Mouse (Mus musculus) forebrain, embryonic 11.5 days (tissue): ENCODE data around the gene Sgip1. TPM values are rescaled to one million over a fixed set of nuclear protein-coding genes. Genes with fewer than 3 reads are reported as not detected.

Experiments used
- ATAC-seq: fragments of 200-750 bp; cut with Nextera tagmentation; replicated peaks from 2 replicates; pipeline ENCODE4 v1.8.0; 2017; ENCODE audit warnings: moderate TSS enrichment; ENCODE audit not compliant: low FRiP score
- DNase-seq: peaks from one replicate; pipeline ENCODE4 v3.0.0-alpha.2; 2017; ENCODE audit warnings: low spot score
- H3K27ac ChIP-seq: fragments of 300-500 bp; sonication (generic); 2 replicates; pipeline ENCODE4 v1.5.1; 2014; ENCODE audit warnings: low read depth, low read length
- H3K27me3 ChIP-seq: fragments of 300-500 bp; sonication (generic); 2 replicates; pipeline ENCODE4 v1.6.1; 2014; ENCODE audit warnings: mild to moderate bottlenecking, low read length, mixed read lengths; ENCODE audit not compliant: control insufficient read depth, insufficient read depth
- H3K36me3 ChIP-seq: fragments of 300-500 bp; sonication (generic); 2 replicates; pipeline ENCODE4 v1.6.1; 2014; ENCODE audit warnings: mild to moderate bottlenecking, low read length, moderate library complexity, mixed read lengths; ENCODE audit not compliant: control insufficient read depth, insufficient read depth
- H3K4me1 ChIP-seq: fragments of 300-500 bp; sonication (generic); replicated peaks from 2 replicates; pipeline ENCODE4 v1.6.1; 2014; ENCODE audit warnings: low read length, mixed read lengths; ENCODE audit not compliant: control insufficient read depth, insufficient read depth
- H3K4me2 ChIP-seq: fragments of 300-500 bp; sonication (generic); 2 replicates; pipeline ENCODE4 v1.6.1; 2014; ENCODE audit warnings: low read depth, mild to moderate bottlenecking, low read length, moderate library complexity, mixed read lengths; ENCODE audit not compliant: severe bottlenecking
- H3K4me3 ChIP-seq: fragments of 300-500 bp; sonication (generic); 2 replicates; pipeline ENCODE4 v1.5.1; 2014; ENCODE audit warnings: low read depth, low read length
- H3K9ac ChIP-seq: fragments of 300-500 bp; sonication (generic); 2 replicates; pipeline ENCODE4 v1.6.1; 2014; ENCODE audit warnings: low read length
- H3K9me3 ChIP-seq: fragments of 300-500 bp; sonication (generic); 2 replicates; pipeline ENCODE4 v1.6.1; 2016; ENCODE audit warnings: low read length, mixed read lengths; ENCODE audit not compliant: control insufficient read depth
- WGBS: fragments of 180-500 bp; shearing (Covaris S2); extraction: QIAGEN DNeasy Blood & Tissue Kit; methylation state at CpG from one replicate; pipeline ENCODE4 v1.1.7; 2014; 5-methylcytosine and 5-hydroxymethylcytosine counted together
- polyA plus RNA-seq: library from polyadenylated mRNA; unstranded; fragments of >200 nt; fragmentation: Nextera tagmentation; extraction: Ambion mirVana; gene quantifications from 2 replicates; pipeline ENCODE4 v1.2.1, GENCODE M21; 2014

Sgip1 gene
- polyA plus RNA-seq, 1 experiment from 2014 or later, result 12.8 TPM

DNA sequence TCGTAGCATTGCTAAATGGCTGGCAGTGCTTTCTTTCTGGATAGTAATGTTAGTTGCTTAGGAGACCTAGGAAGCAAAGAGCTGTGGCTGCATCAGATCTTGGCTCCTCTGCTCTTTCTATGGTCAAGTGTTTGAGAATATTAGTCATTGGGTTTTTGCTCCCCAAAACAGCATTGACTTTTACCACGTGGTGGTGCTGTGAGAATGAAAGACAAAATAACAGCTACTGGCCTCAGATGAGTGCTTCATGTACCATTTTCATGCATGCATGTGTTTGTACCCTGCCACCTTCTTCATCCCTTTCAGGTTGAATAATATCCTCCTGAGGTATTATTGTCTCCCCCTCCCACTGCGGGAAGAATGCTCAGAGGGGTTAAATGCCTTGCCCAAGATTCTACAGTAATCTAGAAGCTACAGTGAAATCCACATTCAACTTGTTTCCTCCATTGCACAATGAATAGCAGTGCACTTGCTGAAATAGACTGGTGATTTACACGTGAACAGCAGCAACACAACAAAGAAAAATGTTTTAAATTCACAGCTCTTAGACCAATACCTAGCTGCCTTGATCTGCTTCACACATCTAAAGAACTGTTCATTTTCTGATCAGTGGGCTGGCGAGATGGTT lies 172.7 kb downstream of the Sgip1 start:
- Histone ChIP-seq H3K4me3 (no peak overlapping the region), H3K36me3 (no peaks in the 10 kb centered on the region), H3K4me2 (no peak overlapping the region), H3K27me3 (no peaks in the 10 kb centered on the region), H3K27ac (no peak overlapping the region), H3K4me1 (no peaks in the 10 kb centered on the region), H3K9ac (no peak overlapping the region), H3K9me3 (no peaks in the 10 kb centered on the region)
- 73% methylated on average over 5 of the region's 5 CpGs for WGBS
- DNase-seq, result no peak
- ATAC-seq, result no peak

DNA sequence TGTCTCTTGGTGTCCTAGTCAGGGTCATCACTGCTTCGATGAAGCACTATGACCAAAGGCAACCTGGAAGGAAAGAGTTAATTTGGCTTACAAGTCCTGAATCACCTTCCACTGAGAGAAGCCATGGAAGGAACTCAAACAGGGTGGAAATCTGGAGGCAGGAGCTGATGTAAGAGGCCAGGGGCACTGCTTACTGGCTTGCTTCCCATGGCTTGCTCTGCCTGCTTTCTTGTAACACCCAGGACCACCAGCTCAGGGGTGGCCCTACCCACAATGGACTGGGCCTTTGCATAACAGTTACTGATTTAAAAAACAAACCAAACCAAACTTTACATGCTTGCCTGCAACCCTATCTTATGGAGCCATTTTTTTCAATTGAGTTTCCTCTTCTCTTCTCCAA lies 177.1 kb downstream of the Sgip1 start:
- H3K36me3 ChIP-seq, result no peaks in the 10 kb centered on the region
- no peaks in the 10 kb centered on the region for H3K27me3 ChIP-seq
- ATAC-seq (no peak), DNase-seq (no peak)
- H3K4me2 ChIP-seq, result no peak overlapping the region
- no peak overlapping the region for H3K4me3 ChIP-seq
- WGBS, result 92% methylated on average over 1 of the region's 1 CpGs
- no peaks in the 10 kb centered on the region for H3K4me1 ChIP-seq
- H3K9ac ChIP-seq, result no peak overlapping the region
- H3K27ac ChIP-seq, result no peak overlapping the region
- no peaks in the 10 kb centered on the region for H3K9me3 ChIP-seq

DNA sequence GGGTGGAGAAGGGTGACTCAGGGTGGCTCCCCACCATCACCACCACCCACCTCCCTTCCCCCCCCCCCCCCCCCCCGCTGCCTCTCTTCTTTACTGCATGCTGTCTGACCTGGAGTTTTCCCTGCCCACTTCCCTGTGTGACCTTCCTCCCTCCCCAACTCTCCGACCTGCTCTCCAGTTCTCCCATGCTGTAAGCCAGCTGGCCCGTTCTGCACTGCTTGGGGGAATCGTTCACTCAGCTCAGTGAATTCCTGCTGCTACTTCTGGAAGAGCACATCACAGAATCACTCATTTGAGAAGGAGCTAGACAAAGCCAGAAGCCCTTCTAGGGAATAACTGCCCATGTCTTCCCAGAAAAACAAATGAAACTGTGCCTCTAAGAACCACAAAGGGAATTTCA lies 188.4 kb downstream of the Sgip1 start:
- no peaks in the 10 kb centered on the region for H3K4me1 ChIP-seq
- 62% methylated on average over 3 of the region's 4 CpGs for WGBS
- no peaks in the 10 kb centered on the region for H3K27me3 ChIP-seq
- H3K36me3 ChIP-seq, result no peaks in the 10 kb centered on the region
- no peak overlapping the region for H3K27ac ChIP-seq
- no peaks in the 10 kb centered on the region for H3K9me3 ChIP-seq
- no peak overlapping the region for H3K4me3 ChIP-seq
- H3K4me2 ChIP-seq, result no peak overlapping the region
- ATAC-seq (no peak), DNase-seq (no peak)
- no peak overlapping the region for H3K9ac ChIP-seq

DNA sequence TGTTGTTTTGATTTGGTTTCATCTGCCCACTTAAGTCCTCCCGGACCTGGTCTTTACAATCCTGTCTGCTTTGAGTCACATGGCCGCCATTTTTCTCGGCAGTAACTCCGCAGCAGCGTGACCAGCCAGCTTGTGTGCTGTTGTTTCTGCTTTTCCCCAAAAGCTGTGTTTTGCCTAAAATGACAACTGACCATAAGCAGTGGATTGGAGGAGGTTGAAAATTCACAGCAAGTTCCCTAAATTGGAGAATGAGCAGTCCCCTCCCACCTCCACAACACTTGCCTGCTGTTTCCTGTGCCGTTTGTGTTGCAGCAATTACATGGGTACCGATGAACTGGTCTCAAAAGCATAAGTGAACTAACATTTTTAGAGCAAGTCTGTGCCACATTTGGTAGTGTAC lies 189.6 kb downstream of the Sgip1 start:
- Histone ChIP-seq H3K9ac (no peak overlapping the region), H3K9me3 (no peaks in the 10 kb centered on the region), H3K27ac (no peak overlapping the region), H3K4me2 (no peak overlapping the region), H3K4me3 (no peak overlapping the region), H3K36me3 (no peaks in the 10 kb centered on the region), H3K27me3 (no peaks in the 10 kb centered on the region), H3K4me1 (no peaks in the 10 kb centered on the region)
- DNase-seq (no peak), ATAC-seq (no peak)
- 92% methylated on average over 7 of the region's 7 CpGs for WGBS

- DNase-seq (no peak), ATAC-seq (no peak)
- Histone ChIP-seq H3K9me3 (no peaks in the 10 kb centered on the region), H3K27ac (no peak overlapping the region), H3K4me3 (no peak overlapping the region), H3K36me3 (no peaks in the 10 kb centered on the region), H3K9ac (no peak overlapping the region), H3K27me3 (no peaks in the 10 kb centered on the region), H3K4me2 (no peak overlapping the region), H3K4me1 (no peaks in the 10 kb centered on the region)
- WGBS, result 82% methylated on average over 3 of the region's 3 CpGs
These were observed 199.2 kb downstream of the Sgip1 start for GRCm38 (mm10) chr4:102940266-102940665.

DNA sequence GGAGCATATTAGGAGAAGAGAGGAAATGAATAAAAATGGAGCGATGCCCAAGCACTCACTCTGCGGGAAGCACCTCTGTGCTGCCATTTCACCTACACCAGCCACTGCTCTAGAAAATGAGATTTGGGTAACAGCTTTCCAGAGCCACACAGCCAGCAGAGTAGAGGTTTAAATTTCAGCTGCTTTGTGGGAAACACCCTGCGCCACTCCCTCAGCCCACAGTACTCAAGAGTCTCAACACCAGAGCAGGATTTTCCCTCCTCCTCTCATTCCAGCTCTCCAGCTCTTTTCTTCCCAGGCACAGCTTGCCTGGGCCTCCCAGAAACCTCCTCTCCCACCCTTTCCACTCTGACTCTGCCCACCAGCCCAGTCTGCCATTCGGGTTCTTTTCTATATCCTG lies 199.6 kb downstream of the Sgip1 start:
- Histone ChIP-seq H3K9me3 (no peaks in the 10 kb centered on the region), H3K4me1 (no peaks in the 10 kb centered on the region), H3K4me3 (no peak overlapping the region), H3K27me3 (no peaks in the 10 kb centered on the region), H3K27ac (no peak overlapping the region), H3K9ac (no peak overlapping the region), H3K4me2 (no peak overlapping the region), H3K36me3 (no peaks in the 10 kb centered on the region)
- no peak for ATAC-seq
- 89% methylated on average over 4 of the region's 4 CpGs for WGBS
- DNase-seq, result no peak

DNA sequence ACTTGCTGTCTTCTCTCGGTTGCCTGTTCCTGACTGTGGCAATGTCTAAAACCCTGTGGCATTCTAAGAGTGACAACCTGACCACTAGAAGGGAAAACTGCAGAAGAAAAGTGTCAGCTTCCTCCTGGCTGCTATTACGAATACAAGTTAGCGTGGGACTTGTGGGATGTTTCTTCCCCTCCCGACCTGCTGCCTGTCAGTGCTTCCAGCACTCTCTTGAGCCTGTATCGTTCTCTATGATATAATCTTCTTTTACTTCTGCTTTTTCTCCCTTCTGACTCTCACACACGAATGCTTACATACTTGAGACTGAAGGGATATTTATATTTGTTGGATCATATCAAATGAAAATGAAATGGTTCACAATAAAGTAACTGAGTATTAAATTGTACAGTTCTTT lies 203.2 kb downstream of the Sgip1 start:
- ATAC-seq (no peak), DNase-seq (no peak)
- no peaks in the 10 kb centered on the region for H3K4me1 ChIP-seq
- H3K27ac ChIP-seq, result no peak overlapping the region
- H3K9me3 ChIP-seq, result no peaks in the 10 kb centered on the region
- WGBS, result 82% methylated on average over 6 of the region's 6 CpGs
- no peak overlapping the region for H3K4me3 ChIP-seq
- H3K4me2 ChIP-seq, result no peak overlapping the region
- no peak overlapping the region for H3K9ac ChIP-seq
- H3K36me3 ChIP-seq, result no peaks in the 10 kb centered on the region
- no peaks in the 10 kb centered on the region for H3K27me3 ChIP-seq

DNA sequence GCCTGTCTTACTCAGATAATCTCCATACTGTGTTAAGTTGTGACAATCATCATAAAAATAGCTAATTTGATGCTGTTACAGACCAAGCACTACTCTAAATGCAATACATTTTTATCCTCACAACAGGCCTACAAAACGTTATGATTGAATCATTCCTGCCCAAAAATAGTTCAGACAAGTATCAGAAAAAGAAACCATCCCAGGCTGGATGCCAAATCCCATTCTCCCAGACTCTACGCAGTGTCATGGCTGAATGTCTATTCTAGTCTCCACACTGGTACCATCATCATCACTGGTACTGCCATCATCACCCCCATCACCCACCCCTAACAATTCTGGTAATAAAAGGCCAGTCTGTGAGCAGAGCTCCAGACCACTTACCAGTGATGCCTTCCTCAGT lies 211.4 kb downstream of the Sgip1 start:
- no peak overlapping the region for H3K4me2 ChIP-seq
- ATAC-seq (no peak), DNase-seq (no peak)
- H3K27me3 ChIP-seq, result no peaks in the 10 kb centered on the region
- no peaks in the 10 kb centered on the region for H3K36me3 ChIP-seq
- 77% methylated on average over 2 of the region's 2 CpGs for WGBS
- no peaks in the 10 kb centered on the region for H3K4me1 ChIP-seq
- no peak overlapping the region for H3K27ac ChIP-seq
- H3K9ac ChIP-seq, result no peak overlapping the region
- no peaks in the 10 kb centered on the region for H3K9me3 ChIP-seq
- H3K4me3 ChIP-seq, result no peak overlapping the region

DNA sequence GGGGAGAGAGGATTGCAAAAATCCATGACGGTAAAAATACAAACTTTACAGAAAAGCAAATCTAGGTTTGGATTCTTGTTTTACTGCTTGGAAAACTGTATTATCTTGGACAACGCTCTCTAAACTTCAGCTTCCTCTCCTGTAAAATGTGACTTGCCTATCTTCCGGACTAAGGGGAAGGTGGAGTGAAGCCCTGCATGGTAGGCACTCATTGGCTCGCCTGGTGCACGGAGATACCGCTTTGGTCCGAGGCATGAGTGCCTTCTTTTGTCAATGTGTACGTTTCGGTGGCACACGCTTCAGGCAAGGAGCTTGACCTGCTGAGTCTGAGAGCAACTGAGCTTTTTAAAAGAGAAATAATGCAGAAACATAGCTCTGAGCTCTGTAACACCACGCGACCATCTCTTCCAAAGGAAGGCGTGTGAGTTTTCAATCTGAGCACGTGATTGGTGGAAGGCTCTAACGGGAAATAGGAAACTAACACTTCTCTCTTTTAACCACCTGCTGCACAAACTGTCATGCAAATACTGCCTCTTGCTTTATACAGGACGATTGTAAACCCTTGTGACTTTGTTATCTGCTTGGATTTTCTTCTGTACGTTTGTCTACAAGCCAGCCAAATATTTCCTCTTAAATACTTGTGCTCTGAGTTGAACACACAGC lies 214.3 kb downstream of the Sgip1 start:
- Histone ChIP-seq H3K4me1 (no peaks in the 10 kb centered on the region), H3K9me3 (no peaks in the 10 kb centered on the region), H3K9ac (no peak overlapping the region), H3K4me3 (no peak overlapping the region), H3K4me2 (no peak overlapping the region), H3K36me3 (no peaks in the 10 kb centered on the region), H3K27me3 (no peaks in the 10 kb centered on the region), H3K27ac (no peak overlapping the region)
- ATAC-seq (no peak), DNase-seq (no peak)
- 74% methylated on average over 17 of the region's 17 CpGs for WGBS
